Mouse (Mus musculus) heart, postnatal 0 days (tissue): ENCODE measurements around the gene Rpap3.

ENCODE experiments used
- CTCF ChIP-seq: IDR thresholded peaks from 2 replicates; pipeline ENCODE4 v1.5.1; 2016; ENCODE audit warnings: antibody characterized with exemption, control low read depth, low read depth
- EP300 ChIP-seq: IDR thresholded peaks from 2 replicates; pipeline ENCODE4 v1.6.1; 2016; ENCODE audit warnings: antibody characterized with exemption, low read depth

- no peak for TF ChIP-seq CTCF
- no peak for TF ChIP-seq EP300
Measured at GRCm38 (mm10) chr15:97730365-97730764, 24.7 kb upstream of the Rpap3 start.
